Mouse (Mus musculus) kidney, adult 2 months (tissue): ENCODE measurements around the gene Nomo1. TPM values are rescaled to one million over a fixed set of nuclear protein-coding genes. Genes with fewer than 3 reads are reported as not detected.
A peak's percentile ranks its signal among the peaks of the same experiment; 100 is the strongest.

Experiments
- DNase-seq: peaks from one replicate; pipeline ENCODE4 v3.0.0; 2021
- H3K27ac ChIP-seq: fragments of 200-500 bp; 2 replicates; pipeline ENCODE4 v1.5.1; 2012; ENCODE audit warnings: low read depth, low read length, control low read depth, inconsistent platforms; ENCODE audit not compliant: insufficient read depth
- H3K27me3 ChIP-seq: fragments of 200-500 bp; replicated peaks from 2 replicates; pipeline ENCODE4 v1.6.1; 2012; ENCODE audit warnings: mild to moderate bottlenecking, moderate library complexity, low read length, inconsistent platforms; ENCODE audit not compliant: control insufficient read depth, insufficient read depth
- H3K36me3 ChIP-seq: fragments of 200-500 bp; 2 replicates; pipeline ENCODE4 v1.6.1; 2012; ENCODE audit warnings: mild to moderate bottlenecking, moderate library complexity, low read length, inconsistent platforms; ENCODE audit not compliant: control insufficient read depth, insufficient read depth
- H3K4me1 ChIP-seq: fragments of 200-500 bp; 2 replicates; pipeline ENCODE4 v1.6.1; 2011; ENCODE audit warnings: low read length; ENCODE audit not compliant: control insufficient read depth, insufficient read depth
- H3K4me3 ChIP-seq: fragments of 200-500 bp; 2 replicates; pipeline ENCODE4 v1.5.1; 2011; ENCODE audit warnings: mild to moderate bottlenecking, low read depth, low read length, control low read depth; ENCODE audit not compliant: insufficient read depth
- CTCF ChIP-seq: fragments of 200-500 bp; conservative IDR thresholded peaks from 2 replicates; pipeline ENCODE4 v1.5.1; 2011; ENCODE audit warnings: low read depth, mild to moderate bottlenecking, control low read depth, low read length, moderate library complexity, mixed read lengths; ENCODE audit not compliant: insufficient read depth, insufficient read length
- POLR2A ChIP-seq: fragments of 200-500 bp; IDR thresholded peaks from one replicate; pipeline ENCODE4 v1.6.1; 2011; ENCODE audit warnings: low read depth, low read length, control low read depth
- WGBS: fragments of 180-500 bp; shearing (Covaris S2); methylation state at CpG from one replicate; pipeline ENCODE4 v1.1.7; 2018; 5-methylcytosine and 5-hydroxymethylcytosine counted together
- polyA plus RNA-seq: library from polyadenylated mRNA; depleted of rRNA; stranded (reverse); fragments of >200 nt; gene quantifications from 2 replicates; pipeline ENCODE4 v1.2.3, GENCODE M21; 2012

Gene Nomo1
- polyA plus RNA-seq, 1 experiment: 36.4 TPM

GRCm38 (mm10) chr7:46061614-46062013, 28.1 kb downstream of the Nomo1 start:
- no peak overlapping the region for H3K4me3 ChIP-seq
- H3K27me3 ChIP-seq: no peaks in the 10 kb centered on the region
- H3K36me3 ChIP-seq: peaks cover 1% of the 10 kb centered on the region; the same call in 1 of the 2 replicates
- 97% methylated on average over 16 of the region's 16 CpGs for WGBS
- TF ChIP-seq CTCF (no peak), POLR2A (no peak)
- no peak overlapping the region for H3K27ac ChIP-seq
- H3K4me1 ChIP-seq: no peaks in the 10 kb centered on the region
- no peak for DNase-seq

- WGBS: 98% methylated on average over 6 of the region's 6 CpGs
- Histone ChIP-seq H3K36me3 (peaks cover 1% of the 10 kb centered on the region; the same call in 1 of the 2 replicates), H3K4me1 (no peaks in the 10 kb centered on the region), H3K27me3 (no peaks in the 10 kb centered on the region), H3K4me3 (no peak overlapping the region), H3K27ac (no peak overlapping the region)
- no peak for DNase-seq
- no peak for TF ChIP-seq CTCF
- no peak for TF ChIP-seq POLR2A
Observed at GRCm38 (mm10) chr7:46063296-46063695, 29.8 kb downstream of the Nomo1 start.

DNA sequence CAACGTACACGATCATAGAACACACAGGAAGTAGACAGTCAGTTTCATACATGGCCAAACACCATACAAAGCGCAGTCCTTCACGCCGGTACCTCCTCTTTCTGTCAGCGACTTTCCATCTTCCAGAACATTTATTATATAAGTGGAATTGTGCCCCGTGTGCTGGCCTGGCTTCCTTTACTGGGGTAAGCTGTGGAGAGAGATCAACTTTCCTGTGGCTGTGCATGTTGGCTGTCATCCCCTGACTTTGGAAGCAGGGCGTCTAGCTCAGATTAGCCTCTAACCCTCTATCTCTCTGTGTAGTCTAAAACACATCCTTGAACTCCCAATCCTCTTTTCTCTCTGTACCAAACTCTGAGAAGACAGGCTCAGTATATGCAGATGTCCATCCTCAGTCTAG, 35.3 kb downstream of the Nomo1 start:
- no peaks in the 10 kb centered on the region for H3K36me3 ChIP-seq

DNA sequence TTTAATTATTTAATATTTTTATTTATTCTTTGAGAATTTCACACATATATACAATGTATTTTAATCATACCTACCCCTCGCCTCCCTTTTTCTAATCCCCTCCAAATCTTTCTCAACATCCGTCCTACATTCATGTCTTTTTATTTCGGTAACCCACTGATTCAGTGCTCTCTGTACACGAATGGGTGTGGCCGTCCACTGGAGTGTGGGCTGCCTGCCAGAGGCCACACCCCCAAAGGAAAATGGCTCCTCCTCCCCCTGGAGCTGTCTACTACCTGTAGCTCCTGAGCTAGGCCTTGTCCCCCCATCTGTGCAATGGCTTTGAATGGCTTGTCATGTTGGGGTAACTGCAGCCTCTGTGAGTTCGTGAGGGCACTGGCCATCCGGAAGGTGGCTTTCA, 43.3 kb downstream of the Nomo1 start:
- Histone ChIP-seq H3K36me3 (no peaks in the 10 kb centered on the region; the same call in 1 of the 2 replicates), H3K27ac (no peak overlapping the region), H3K27me3 (no peaks in the 10 kb centered on the region), H3K4me3 (no peak overlapping the region), H3K4me1 (peaks cover 2% of the 10 kb centered on the region; the same call in 1 of the 2 replicates)
- TF ChIP-seq POLR2A (no peak), CTCF (no peak)
- WGBS: 83% methylated on average over 7 of the region's 7 CpGs
- no peak for DNase-seq

More for the DNA sequence above, 35.3 kb downstream of the Nomo1 start:
- WGBS: 92% methylated on average over 8 of the region's 8 CpGs
- Histone ChIP-seq H3K27ac (no peak overlapping the region), H3K27me3 (no peaks in the 10 kb centered on the region), H3K4me3 (no peak overlapping the region), H3K4me1 (no peaks in the 10 kb centered on the region)
- DNase-seq: no peak
- no peak for TF ChIP-seq CTCF
- TF ChIP-seq POLR2A: no peak

DNA sequence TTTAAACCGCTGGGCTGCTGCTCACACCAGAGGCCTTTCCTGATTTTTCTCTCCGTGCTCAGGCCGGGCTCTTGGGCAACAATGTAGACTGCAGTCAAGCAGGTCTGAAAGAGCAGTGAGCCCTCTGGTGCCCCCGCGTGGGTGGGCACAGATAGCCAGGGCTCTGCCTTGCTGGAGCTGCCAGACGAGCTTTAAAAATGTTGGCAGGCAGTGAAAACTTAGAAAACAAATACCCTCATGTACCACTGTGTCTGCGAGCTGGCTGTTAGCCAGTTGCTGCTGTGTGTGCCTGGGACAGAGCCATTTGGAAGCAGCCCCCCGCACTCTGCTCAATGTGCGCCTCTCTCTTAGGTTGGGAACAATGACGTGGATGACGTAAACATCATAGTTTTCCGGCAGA, 44.2 kb downstream of the Nomo1 start:
- peaks cover 2% of the 10 kb centered on the region; the same call in 1 of the 2 replicates for H3K4me1 ChIP-seq
- H3K4me3 ChIP-seq: no peak overlapping the region
- H3K27ac ChIP-seq: no peak overlapping the region
- no peaks in the 10 kb centered on the region for H3K27me3 ChIP-seq
- WGBS: 84% methylated on average over 12 of the region's 12 CpGs
- no peaks in the 10 kb centered on the region; the same call in 1 of the 2 replicates for H3K36me3 ChIP-seq
- no peak for DNase-seq
- TF ChIP-seq POLR2A (no peak), CTCF (no peak)

DNA sequence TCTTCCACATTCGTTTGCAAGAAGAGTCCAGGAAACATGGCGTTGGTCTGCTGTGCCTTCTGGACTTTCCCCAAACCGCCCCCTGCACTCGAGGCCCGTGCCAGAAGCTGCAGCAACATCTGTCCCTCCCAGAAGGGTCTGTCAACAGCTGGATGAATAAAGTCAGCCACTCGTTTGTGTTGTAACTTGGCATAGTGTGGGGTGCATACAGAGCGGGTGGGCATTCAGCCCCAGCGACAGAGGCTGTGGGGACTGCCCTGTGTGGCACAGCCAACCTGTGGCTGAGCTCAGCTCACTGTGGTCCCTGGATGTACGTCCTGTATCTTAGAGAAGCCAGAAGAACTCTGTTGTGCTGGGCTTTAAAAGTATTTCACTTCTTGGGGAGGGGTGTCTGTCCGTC, 50.5 kb downstream of the Nomo1 start:
- Histone ChIP-seq H3K4me3 (no peak overlapping the region), H3K27me3 (no peaks in the 10 kb centered on the region), H3K36me3 (no peaks in the 10 kb centered on the region; the same call in 1 of the 2 replicates), H3K4me1 (no peaks in the 10 kb centered on the region), H3K27ac (no peak overlapping the region)
- no peak for DNase-seq
- WGBS: 82% methylated on average over 10 of the region's 10 CpGs
- TF ChIP-seq POLR2A: no peak
- no peak for TF ChIP-seq CTCF

DNA sequence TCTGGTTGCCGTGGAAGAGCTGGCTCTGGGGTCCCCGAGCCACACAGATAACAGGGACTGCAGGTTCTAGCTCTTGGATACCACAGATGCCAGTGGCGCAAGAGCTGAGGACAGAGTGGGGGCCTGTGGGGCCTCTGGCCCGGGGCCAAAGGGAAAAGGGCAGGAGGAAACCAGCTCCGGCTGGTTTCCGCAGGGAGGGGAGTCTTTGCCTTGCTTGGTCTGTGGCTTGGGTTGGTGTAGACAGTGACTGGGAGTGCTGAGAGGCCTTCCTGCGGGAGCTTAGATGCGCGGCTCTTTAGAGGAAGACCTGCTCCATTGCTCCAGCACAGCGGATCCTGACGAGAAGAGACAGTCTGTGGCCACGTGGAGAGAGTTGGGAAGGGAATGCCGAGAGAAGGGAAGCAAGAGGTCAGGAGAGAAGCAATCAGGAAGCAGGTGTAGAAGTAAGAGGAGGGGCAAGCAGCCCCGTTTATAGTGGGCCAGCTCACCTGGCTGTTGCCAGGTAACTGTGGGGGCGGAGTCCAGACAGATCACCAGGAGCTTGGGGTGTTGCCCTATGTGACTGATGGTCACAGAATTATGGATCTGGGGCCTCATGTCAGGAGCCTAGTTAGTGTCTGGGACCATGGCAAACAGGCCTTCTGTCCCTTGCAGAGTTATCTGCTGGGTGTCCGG, 51.5 kb downstream of the Nomo1 start:
- Histone ChIP-seq H3K27ac (no peak overlapping the region), H3K36me3 (no peaks in the 10 kb centered on the region; the same call in 1 of the 2 replicates), H3K4me1 (no peaks in the 10 kb centered on the region), H3K4me3 (no peak overlapping the region), H3K27me3 (no peaks in the 10 kb centered on the region)
- peak; percentile 18 for DNase-seq
- TF ChIP-seq CTCF (no peak), POLR2A (no peak)
- 47% methylated on average over 16 of the region's 16 CpGs for WGBS
